Mouse (Mus musculus): ENCODE results near the gene Olfr101. TPM values are rescaled to one million over a fixed set of nuclear protein-coding genes. Genes with fewer than 3 reads are reported as not detected.

Olfr101 gene
- polyA plus RNA-seq (2014; fragmentation: Illumina TruSeq; extraction: RNeasy Lipid Tissue Mini Kit (QIAGEN cat#74804); ENCODE audit: low read depth, low replicate concordance): not detected

DNA sequence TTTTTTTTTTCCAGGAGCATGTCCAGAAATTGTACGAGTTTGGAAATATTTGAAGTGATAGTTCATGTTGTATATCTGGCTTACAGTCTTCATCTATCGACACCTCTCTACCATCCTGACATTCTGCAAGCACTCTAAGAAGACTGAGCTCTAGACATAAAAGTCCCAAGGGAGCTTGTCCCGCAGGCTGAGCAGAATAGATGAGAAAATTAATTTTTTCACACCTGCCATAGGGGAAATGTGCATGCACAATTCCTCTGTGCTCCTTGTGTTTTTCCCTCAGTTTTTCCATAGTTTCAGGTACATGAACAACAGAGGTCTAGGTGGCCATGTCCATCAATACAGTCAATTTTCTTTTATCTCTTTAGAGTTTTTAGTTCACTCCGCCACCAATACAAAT lies at the start of gene Olfr101:
TSS of gene Olfr101 (minus strand) at position 101 of the 400 bp plus-strand sequence.

DNA sequence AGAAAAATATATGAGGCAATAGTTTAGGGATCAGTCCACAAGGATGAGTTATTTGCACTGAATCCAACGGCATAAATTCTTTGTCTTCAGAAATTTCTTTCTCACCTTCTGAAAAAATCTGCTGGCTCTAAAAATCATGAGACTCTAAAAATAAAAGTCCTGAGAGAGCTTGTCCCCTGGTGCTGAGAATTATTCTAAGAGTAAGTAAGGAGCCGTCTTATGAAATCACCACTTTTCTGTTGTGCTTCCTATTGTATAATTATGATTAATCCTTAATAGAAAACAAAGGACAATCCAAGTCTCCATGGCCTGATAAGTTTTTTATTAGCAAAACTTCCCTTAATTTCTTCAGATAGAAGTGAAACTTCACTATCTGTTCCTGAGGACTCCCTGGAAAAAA lies 35.5 kb upstream of the Olfr101 start, which contains the start of gene Olfr103:
TSS of gene Olfr103 (minus strand) at position 101 of the 400 bp plus-strand sequence.

DNA sequence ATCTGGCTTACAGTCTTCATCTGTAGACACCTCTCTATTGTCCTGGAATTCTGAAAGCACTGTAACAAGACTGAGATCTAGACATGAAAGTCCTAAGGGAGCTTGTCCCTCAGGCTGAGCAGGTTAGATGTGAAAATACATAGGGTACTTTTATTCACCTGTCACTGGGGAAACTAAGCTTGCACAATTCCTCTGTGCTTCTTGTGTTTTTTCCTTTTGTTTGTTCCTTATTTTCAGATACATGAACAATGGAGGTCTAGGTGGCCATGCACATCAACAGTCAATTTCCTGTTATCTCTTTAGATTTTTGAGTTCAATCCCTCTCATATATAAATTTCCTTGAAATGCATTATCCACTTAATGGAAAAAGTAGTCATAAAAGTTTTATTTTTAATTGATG lies 12.8 kb upstream of the Olfr101 start, which contains the start of gene Olfr102:
TSS of gene Olfr102 (minus strand) at position 101 of the 400 bp plus-strand sequence.

DNA sequence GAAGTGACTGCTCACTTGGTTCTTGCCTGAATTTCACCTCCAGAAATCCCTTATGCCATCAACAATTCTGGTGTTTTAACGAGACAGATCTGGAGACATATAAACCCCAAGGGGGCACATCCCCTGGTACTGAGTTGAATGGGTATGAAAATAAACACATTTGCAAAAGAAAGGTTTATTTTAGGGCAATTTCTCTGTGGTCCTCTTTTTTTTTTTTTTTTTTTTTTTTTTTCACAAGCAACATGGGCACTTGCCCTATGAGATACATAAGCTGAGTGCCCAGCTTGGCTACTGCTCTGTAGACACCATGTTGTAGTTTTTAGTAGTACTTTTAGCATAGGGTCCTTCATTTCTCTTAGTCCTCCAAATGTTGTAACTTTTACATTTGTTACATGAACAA lies 20.8 kb downstream of the Olfr101 start, which contains the start of gene Olfr99:
TSS of gene Olfr99 (minus strand) at position 101 of the 400 bp plus-strand sequence.

DNA sequence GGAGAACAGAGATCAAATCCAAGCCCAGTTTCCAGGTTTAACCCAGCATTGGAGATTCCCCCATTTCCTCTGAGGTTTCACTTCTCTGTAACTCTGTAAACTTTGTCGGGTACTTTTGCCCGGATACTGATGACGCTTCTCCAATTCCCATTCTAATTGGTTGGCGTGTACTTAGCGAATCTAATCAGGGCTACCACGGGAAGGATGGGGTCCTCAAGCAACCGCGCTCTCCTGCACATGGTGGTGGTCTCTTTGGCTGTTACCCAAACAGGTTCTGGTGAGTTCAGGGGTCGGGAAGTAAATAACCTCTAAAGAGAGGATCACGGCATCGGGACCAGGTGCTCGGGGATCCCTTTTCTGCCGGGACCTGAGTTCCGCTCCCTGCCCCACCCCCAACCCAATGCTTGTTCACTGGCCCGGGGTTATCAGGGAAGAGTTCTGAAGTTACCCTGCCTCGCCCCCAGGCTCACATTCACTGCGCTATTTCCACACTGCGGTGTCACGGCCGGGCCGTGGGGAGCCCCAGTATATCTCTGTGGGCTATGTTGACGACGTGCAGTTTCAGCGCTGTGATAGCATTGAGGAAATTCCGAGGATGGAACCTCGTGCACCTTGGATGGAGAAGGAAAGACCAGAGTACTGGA lies 33.9 kb downstream of the Olfr101 start, which contains the start of gene H2-M3:
TSS of gene H2-M3 (plus strand) at position 163 of the 644 bp plus-strand sequence.

DNA sequence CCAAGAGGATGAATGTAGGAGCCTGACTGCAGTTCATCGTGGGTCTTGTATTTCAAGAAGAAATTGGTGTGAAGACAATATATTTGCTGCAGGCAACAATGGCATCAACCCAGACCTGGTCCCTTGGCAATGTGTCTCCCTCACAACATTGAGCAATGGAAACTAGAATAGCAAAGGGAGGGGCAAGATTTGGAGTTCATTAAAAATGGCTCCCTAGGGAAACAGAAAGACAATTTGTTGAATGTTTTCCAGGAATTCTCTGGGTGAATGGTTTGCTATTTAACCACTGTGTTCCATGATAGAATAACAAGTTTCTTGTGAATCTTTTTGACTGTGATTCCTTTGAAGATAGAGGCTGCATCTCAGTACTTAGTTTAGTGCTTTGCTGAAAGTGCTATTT lies 40.5 kb downstream of the Olfr101 start, which contains the start of gene Olfr98:
TSS of gene Olfr98 (minus strand) at position 124 of the 400 bp plus-strand sequence.

Other genes with a start within 250 kb of the Olfr101 start
- not detected for gene Olfr90, start 215.8 kb downstream of the Olfr101 start, polyA plus RNA-seq (2014; fragmentation: Illumina TruSeq; extraction: RNeasy Lipid Tissue Mini Kit (QIAGEN cat#74804); ENCODE audit: low read depth, low replicate concordance)
- not detected for gene Olfr91, start 206.0 kb downstream of the Olfr101 start, polyA plus RNA-seq (2014; fragmentation: Illumina TruSeq; extraction: RNeasy Lipid Tissue Mini Kit (QIAGEN cat#74804); ENCODE audit: low read depth, low replicate concordance)
- not detected for gene Olfr92, start 184.2 kb downstream of the Olfr101 start, polyA plus RNA-seq (2014; fragmentation: Illumina TruSeq; extraction: RNeasy Lipid Tissue Mini Kit (QIAGEN cat#74804); ENCODE audit: low read depth, low replicate concordance)
- not detected for gene Olfr93, start 142.8 kb downstream of the Olfr101 start, polyA plus RNA-seq (2014; fragmentation: Illumina TruSeq; extraction: RNeasy Lipid Tissue Mini Kit (QIAGEN cat#74804); ENCODE audit: low read depth, low replicate concordance)
- gene Ubd, start 110.4 kb downstream of the Olfr101 start, polyA plus RNA-seq (2014; fragmentation: Illumina TruSeq; extraction: RNeasy Lipid Tissue Mini Kit (QIAGEN cat#74804); ENCODE audit: low read depth, low replicate concordance): not detected
- not detected for gene Olfr94, start 103.3 kb downstream of the Olfr101 start, polyA plus RNA-seq (2014; fragmentation: Illumina TruSeq; extraction: RNeasy Lipid Tissue Mini Kit (QIAGEN cat#74804); ENCODE audit: low read depth, low replicate concordance)
- gene Olfr95, start 91.2 kb downstream of the Olfr101 start, polyA plus RNA-seq (2014; fragmentation: Illumina TruSeq; extraction: RNeasy Lipid Tissue Mini Kit (QIAGEN cat#74804); ENCODE audit: low read depth, low replicate concordance): not detected
- not detected for gene Olfr96, start 84.2 kb downstream of the Olfr101 start, polyA plus RNA-seq (2014; fragmentation: Illumina TruSeq; extraction: RNeasy Lipid Tissue Mini Kit (QIAGEN cat#74804); ENCODE audit: low read depth, low replicate concordance)
- not detected for gene Olfr97, start 67.0 kb downstream of the Olfr101 start, polyA plus RNA-seq (2014; fragmentation: Illumina TruSeq; extraction: RNeasy Lipid Tissue Mini Kit (QIAGEN cat#74804); ENCODE audit: low read depth, low replicate concordance)
- gene Olfr98, start 40.6 kb downstream of the Olfr101 start, polyA plus RNA-seq (2014; fragmentation: Illumina TruSeq; extraction: RNeasy Lipid Tissue Mini Kit (QIAGEN cat#74804); ENCODE audit: low read depth, low replicate concordance): not detected
- gene H2-M3, start 34.1 kb downstream of the Olfr101 start, polyA plus RNA-seq (2014; fragmentation: Illumina TruSeq; extraction: RNeasy Lipid Tissue Mini Kit (QIAGEN cat#74804); ENCODE audit: low read depth, low replicate concordance): 0.58 TPM
- gene Olfr99, start 20.9 kb downstream of the Olfr101 start, polyA plus RNA-seq (2014; fragmentation: Illumina TruSeq; extraction: RNeasy Lipid Tissue Mini Kit (QIAGEN cat#74804); ENCODE audit: low read depth, low replicate concordance): not detected
- gene Olfr102, start 12.7 kb upstream of the Olfr101 start, polyA plus RNA-seq (2014; fragmentation: Illumina TruSeq; extraction: RNeasy Lipid Tissue Mini Kit (QIAGEN cat#74804); ENCODE audit: low read depth, low replicate concordance): not detected
- not detected for gene Olfr103, start 35.4 kb upstream of the Olfr101 start, polyA plus RNA-seq (2014; fragmentation: Illumina TruSeq; extraction: RNeasy Lipid Tissue Mini Kit (QIAGEN cat#74804); ENCODE audit: low read depth, low replicate concordance)
- gene Olfr104-ps, start 55.3 kb upstream of the Olfr101 start, polyA plus RNA-seq (2014; fragmentation: Illumina TruSeq; extraction: RNeasy Lipid Tissue Mini Kit (QIAGEN cat#74804); ENCODE audit: low read depth, low replicate concordance): not detected
- not detected for gene Olfr105-ps, start 74.7 kb upstream of the Olfr101 start, polyA plus RNA-seq (2014; fragmentation: Illumina TruSeq; extraction: RNeasy Lipid Tissue Mini Kit (QIAGEN cat#74804); ENCODE audit: low read depth, low replicate concordance)
- gene Olfr106-ps, start 86.1 kb upstream of the Olfr101 start, polyA plus RNA-seq (2014; fragmentation: Illumina TruSeq; extraction: RNeasy Lipid Tissue Mini Kit (QIAGEN cat#74804); ENCODE audit: low read depth, low replicate concordance): not detected
- gene Olfr107, start 94.9 kb upstream of the Olfr101 start, polyA plus RNA-seq (2014; fragmentation: Illumina TruSeq; extraction: RNeasy Lipid Tissue Mini Kit (QIAGEN cat#74804); ENCODE audit: low read depth, low replicate concordance): not detected
- gene Olfr108, start 141.2 kb upstream of the Olfr101 start, polyA plus RNA-seq (2014; fragmentation: Illumina TruSeq; extraction: RNeasy Lipid Tissue Mini Kit (QIAGEN cat#74804); ENCODE audit: low read depth, low replicate concordance): not detected
- gene Olfr109, start 154.6 kb upstream of the Olfr101 start, polyA plus RNA-seq (2014; fragmentation: Illumina TruSeq; extraction: RNeasy Lipid Tissue Mini Kit (QIAGEN cat#74804); ENCODE audit: low read depth, low replicate concordance): not detected
- 0.52 TPM for gene H2-M2, start 179.2 kb upstream of the Olfr101 start, polyA plus RNA-seq (2014; fragmentation: Illumina TruSeq; extraction: RNeasy Lipid Tissue Mini Kit (QIAGEN cat#74804); ENCODE audit: low read depth, low replicate concordance)
- gene Olfr110, start 188.2 kb upstream of the Olfr101 start, polyA plus RNA-seq (2014; fragmentation: Illumina TruSeq; extraction: RNeasy Lipid Tissue Mini Kit (QIAGEN cat#74804); ENCODE audit: low read depth, low replicate concordance): not detected
- not detected for gene Olfr111, start 203.7 kb upstream of the Olfr101 start, polyA plus RNA-seq (2014; fragmentation: Illumina TruSeq; extraction: RNeasy Lipid Tissue Mini Kit (QIAGEN cat#74804); ENCODE audit: low read depth, low replicate concordance)